Mouse (Mus musculus) C2C12 (cell line): ENCODE data around the gene Tacc2.

ENCODE experiments used
- CTCF ChIP-seq: IDR thresholded peaks from one replicate; pipeline ENCODE4 v1.5.1; 2011; ENCODE audit not compliant: control insufficient read depth, insufficient read depth, insufficient read length
- MAX ChIP-seq: IDR thresholded peaks from one replicate; pipeline ENCODE4 v1.6.1; 2011; ENCODE audit warnings: mild to moderate bottlenecking, control low read depth
- MYOG ChIP-seq: IDR thresholded peaks from one replicate; pipeline ENCODE4 v1.6.1; 2011; ENCODE audit not compliant: control insufficient read depth, insufficient read length; ENCODE audit errors: extremely low read depth
- USF1 ChIP-seq: IDR thresholded peaks from one replicate; pipeline ENCODE4 v1.6.1; 2011; ENCODE audit warnings: low read depth, mild to moderate bottlenecking, control low read depth, moderate library complexity

DNA sequence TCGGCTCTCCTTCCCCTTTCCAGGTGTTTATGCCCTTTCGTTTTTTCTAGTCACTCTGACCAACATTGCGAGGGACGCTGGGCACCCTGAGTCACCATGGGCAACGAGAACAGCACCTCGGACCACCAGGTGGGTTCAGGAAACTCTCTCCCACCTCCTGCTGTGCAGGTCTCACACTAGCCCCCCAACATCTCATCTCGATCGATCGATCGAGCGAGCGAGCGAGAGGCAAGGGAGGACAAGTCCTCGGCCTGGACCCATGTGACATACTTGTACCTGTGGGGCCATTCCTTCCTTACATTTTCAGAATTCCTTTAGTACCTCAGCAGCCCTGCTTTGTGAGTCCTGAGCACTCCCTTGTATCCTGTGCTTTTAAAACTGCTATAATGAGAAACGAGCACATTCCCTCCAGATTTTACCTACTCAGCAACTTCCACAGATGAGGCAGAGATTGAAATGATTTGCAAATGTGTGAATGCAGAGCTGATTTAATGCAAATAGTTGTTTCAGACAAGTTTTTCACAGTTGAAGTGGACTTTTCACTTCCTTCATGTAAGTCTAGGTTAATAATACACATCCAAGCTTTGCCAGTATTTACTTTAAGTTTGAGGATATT, at the start of gene Tacc2:
- TF ChIP-seq CTCF, result no peak
- no peak for TF ChIP-seq USF1
- no peak for TF ChIP-seq MYOG
- no peak for TF ChIP-seq MAX
